Mouse (Mus musculus): ENCODE results near the gene C1qtnf4.

DNA sequence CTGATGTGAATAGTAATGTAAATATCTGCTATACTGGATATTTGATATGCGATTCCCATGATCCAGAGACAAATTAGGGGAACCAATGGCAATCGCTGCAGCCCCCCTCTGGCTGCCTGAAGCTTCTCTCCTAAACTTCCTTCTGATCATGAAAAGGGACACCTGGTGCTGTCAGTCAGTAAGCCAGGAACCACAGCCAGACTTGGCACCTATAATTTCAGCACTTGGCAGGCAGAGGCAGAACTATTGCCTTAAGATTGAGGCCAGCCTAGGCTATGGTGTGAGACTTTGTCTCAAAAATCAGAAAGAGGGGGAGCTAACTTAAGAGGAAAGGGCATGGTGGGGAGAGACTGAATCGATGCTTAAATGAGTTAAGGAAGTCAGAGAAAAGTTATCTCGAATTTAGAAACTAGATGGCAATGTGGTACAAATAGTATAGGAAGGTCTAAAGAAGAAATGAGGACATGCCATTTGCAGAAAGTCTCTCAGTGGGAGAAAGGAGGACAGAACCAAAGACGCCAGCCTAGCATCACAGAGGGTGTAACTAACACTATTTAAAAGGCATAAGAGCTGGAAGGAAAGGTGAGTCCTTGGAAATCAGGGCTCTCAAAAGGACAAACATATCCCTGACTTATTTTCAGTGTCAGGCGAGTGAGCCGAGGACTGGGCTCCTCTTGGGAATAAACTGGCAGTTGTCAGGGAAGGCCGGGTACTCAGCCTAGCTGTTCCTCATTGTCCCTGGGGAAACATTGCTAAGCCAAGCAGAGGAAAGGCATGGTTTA lies 14.3 kb upstream of the C1qtnf4 start:
- TF ChIP-seq CTCF (IDR thresholded peaks at IDR 0.05; ENCODE audit: low read depth, low read length) (no peak), POLR2A (IDR thresholded peaks at IDR 0.05; ENCODE audit: extremely low read depth, insufficient read depth, low read length) (no peak)

Data from liver, adult 2 months (tissue).